Mouse (Mus musculus) mesoderm, embryonic 11.5 days (tissue): Measurements from ENCODE around the gene Akap2.

ENCODE experiments used
- DNase-seq: peaks from one replicate; pipeline ENCODE4 v3.0.0-alpha.2; 2012; ENCODE audit warnings: low read depth, low spot score

Gene Akap2

DNA sequence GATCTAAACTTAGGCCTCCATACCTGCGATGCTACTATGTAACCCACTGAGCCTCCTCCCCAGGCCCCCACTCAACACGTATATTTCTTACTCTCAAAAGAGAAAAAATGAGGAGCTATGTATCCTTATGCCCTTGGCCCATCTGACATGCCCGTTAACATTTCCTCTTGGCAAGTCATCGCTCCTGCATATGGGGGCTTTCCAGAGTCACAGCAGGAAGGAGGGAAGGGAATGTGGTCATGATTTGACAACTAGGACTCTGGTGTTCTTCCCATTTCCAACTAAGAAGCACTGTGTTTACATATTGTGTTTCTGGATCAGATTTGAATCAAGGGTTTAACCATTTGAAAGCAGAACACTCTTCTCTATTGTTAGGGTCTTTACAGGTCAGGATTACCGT lies 15.9 kb upstream of the Akap2 start:
- no peak for DNase-seq

DNA sequence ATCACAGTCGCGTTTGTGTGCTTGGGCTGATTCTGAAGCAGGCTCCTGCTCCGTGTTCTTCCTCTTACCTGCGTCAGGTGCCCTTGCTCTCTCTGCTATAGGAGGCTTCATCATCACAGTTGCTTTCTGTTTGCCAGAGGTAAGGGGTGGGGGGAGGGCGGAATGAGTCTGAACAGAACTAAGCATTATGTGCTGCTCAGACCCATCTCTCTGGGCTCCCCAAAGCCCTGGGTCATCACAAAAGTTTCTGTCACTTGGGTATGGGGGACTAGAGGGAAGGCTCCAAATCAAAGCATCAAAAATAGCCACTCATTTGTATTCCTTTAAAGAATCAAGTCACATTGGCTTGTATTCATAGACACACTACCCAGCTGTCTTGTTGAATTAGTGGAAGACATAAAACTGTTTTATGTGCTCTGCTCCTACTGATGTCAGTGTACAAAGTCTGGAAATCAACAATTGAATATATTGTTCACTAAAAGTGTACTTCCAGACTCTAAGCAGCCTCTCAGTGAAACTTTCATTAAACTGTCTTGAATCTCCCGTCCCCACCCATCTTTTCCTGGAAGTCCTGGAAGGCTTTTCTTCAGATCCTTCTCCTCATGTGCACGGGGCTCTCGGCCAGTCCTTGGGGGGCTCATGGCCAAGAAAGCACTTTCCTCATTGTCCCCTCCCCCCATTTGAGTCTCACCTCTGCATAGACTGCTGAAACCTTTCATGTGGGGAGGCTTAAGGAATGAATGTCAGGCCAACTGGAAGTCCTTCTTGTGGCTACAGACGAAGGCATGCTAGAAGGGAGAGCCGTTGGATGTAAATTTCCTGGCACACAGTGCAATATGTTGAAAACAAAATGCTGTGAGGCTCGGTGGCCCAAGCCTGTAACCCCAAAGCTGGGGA lies 13.6 kb upstream of the Akap2 start:
- no peak for DNase-seq

DNA sequence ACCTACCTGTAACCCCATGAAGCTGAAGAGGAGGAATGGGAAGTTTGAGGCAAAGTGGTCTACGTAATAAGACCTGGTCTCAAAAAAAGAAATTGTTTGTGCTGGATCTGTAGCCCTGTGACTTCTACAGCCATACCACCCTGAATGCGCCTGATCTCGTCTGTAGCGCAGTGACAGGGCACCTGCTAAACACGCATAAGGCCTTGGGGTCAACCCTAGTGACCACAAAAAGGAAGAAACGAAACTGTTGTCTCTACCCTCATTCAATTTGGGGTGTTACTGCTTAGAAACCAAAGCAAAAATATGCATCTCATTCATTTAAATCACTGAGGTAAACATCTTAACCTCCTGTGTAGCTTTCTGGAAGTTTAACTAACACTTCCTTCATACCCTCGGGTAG lies 12.9 kb upstream of the Akap2 start:
- DNase-seq = no peak

DNA sequence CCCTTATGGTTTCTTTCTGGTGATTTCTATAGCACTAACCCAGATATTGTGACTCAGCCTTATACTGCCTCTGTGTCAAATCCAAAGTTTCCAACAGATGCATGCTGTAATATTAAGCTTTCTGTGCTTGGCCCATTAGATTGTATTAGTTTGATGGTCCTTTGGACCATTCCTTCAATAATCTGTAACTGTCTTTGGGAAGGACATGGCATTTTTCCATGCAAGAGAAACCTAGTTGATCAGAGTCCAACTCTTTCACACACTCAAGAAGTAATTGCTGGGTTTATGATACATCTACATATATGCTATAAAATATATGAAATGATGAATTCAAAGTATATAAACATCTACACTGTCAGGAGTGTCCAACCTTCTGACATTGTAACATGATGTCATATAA lies 1.6 kb upstream of the Akap2 start:
- no peak for DNase-seq

DNA sequence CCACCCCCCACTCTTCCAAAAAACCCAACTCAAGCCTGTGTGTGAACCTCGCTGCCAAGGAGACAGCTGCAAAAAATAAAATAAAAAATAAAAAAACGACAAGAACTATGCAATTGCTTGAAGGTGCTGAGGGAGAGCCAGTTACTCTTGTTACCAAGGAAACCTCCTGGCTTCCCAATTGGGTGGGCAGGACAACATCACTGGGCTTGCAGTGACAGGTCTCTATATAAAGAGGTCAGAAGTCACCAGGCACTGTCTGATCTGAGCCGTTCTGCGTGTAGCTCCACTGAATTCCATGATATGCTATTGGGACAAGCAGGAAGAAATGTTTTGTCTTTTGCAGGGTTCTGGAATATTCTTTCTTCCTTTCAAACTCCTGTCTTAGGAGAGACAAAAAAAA lies 722 bp upstream of the Akap2 start:
- DNase-seq = no peak

DNA sequence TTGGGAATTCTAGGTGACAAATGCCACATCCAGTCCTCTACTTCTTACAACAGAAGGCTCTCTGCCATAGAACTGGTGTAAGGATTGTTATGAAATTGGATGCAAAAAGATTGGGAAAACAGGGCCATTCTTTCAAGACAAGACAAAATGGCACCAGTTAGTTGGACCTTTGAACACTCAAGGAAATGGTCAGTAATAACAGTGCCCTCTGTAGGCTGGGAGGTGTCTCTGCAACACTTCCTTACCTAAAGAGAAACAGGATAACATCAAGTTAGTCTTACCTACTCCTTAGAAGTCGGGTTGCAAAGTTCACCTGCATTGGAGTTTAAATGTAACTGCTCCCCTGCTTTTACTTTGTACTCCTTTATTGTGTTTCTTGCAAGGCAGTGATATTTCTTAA lies 1.9 kb downstream of the Akap2 start:
- DNase-seq = no peak

DNA sequence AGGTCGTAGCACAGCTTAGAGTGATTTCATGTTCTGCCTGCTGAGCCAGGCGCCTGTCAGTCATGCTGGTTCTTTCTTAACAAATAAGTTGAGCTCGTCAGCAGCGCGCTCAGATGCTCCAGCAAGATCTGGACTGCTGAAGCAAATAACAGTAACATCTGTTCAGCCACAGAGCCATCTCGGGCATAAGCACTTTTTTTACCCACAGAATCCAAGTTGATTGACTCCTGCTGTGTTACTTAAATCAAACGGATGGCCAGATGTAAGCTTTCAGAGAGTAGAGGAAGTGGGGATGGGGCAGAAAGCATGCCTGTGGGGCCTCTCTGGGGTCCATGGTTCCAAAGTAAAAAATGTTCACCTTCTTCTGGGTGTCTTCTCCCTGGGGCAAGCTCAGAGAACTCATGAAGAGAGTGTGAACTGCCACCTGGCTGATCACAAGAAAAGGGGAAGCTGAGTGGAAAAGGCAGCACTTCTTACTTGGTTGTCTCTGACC lies 3.5 kb downstream of the Akap2 start:
- peak; percentile 75 for DNase-seq

DNA sequence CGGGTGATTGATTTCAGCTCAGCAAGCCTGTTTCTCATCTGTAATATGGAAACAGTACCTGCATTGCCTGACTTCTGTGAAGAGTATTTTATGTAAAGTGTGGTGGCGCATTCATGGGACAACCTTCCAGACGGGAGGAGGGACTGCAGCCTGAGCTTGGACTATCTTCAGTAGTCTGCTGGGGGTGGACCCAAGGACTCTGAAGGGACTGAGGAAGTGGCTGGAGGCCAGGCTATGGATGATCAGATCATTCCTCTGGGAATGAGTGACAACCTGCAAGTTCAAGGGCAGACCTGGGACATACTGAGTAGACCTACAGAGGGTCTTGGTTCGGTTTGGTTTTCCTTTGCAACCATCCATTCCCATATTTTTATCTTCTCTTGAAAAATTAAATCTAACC lies 4.8 kb downstream of the Akap2 start:
- DNase-seq = no peak

DNA sequence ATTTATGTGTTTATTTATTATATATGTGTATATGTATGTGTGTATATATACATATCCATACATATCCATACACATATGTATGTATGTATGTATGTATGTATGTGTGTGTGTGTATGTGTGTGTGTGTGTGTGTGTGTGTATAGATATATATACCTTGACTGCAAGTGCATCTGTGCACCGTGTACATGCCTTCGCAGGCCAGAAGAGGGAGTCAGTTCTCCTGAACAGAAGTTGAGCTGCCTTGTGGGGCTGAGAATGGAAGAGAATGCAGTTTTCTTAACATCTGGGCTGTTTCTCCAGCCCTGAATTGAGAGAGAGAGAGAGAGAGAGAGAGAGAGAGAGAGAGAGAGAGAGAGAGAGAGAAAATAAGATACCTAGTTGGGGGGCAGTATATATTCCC lies 6.2 kb downstream of the Akap2 start:
- no peak for DNase-seq

DNA sequence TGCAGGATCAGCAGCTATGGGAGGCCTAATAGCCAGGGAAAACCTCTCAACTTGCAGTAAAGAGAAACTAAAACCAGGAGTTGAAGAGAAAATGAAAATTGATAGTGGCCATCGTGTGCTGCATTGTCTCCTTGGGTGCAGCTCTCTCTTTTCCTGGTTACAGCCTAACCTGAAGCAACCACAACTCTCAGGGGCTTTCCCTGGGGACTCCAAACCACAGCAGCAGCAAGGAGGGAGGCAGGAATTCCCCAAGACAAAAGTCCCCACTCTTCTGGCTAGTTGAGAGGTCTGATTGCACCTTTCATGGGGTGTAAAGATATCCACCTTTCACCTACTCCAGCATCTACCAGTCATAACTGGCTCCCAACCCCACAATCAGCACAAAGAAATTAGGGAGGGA lies 8.1 kb downstream of the Akap2 start:
- DNase-seq = no peak

DNA sequence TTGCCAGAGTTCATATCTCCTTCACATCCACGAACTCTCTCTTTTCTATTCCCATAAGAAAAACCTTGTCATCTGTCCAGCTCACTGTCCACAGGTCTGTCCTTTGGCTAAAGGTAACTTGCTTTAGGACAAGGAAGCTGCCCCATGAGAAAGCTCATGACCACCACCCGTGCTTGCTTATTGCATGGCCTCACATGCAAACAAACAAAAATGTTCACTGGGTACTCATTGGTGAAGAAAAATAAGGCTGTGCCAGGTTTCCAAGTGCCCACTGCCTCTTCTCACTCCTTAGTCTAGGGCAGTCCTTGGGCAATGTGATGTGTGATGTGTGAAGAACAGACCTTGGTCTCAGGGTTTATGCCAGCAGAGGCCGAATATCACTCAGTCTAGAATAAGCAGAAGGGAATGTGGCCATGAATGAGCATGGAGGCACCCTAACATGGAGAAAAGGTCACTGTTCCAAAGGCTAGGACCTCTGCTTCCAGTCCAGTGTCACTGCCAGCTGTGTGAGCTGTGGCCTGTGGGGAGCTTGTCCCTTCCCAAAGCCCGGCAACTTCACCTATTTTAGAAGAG lies 11.2 kb downstream of the Akap2 start:
- DNase-seq = no peak

DNA sequence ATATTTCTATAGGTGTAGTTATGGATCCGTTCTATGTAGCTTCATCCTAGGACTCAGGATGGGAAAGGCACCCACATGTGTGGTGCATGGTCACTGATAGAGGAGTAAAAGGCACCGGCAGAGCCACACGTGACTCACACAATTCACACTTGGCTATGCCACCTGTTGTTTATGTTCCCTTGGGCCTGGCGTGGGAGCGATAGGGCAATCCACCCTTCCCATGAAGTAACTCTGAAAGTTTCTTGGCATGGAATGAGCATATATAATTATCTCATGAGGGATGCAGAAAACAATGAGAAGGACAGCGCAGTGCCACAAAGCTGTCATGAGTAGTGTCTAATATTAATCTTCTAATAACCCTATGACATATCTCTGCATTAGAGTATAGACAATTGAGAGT lies 12.6 kb downstream of the Akap2 start:
- no peak for DNase-seq

DNA sequence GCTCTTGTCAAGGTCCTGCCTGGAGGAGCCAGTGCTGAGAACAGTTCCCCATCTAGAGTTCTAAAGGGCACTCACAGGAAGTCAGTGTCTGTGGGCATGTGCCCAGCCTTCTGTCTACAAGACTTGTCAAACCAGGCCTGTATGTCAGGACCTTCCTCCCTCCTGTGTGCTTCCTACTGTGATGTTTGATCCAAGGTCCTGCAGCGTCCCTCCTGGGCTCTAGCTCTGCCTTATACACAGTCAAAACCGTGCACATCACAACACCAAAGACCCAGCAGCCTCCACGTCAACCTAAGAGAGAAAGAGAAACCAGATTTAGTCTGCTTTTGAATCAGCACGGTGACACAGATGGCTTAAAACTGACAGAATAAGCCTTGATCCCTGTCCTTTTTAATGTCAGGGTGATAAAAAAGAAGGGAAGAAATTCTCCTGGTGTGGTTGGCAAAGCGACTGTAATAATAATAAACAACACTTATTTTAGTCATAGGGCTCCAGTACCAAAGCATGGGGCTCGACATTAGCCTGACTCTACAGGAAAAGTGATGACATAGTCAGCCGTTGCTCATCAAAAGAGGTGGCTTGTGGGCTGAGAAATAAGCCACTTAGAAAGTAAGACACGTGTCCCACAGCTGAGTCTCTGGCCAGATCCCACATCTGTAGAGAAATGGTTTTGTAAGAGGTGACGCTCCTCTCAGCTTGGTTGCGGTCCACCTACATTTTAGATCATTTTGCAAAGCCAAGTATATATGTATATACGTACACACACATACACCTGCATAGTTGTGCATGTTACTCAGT lies 13.5 kb downstream of the Akap2 start:
- DNase-seq = no peak

DNA sequence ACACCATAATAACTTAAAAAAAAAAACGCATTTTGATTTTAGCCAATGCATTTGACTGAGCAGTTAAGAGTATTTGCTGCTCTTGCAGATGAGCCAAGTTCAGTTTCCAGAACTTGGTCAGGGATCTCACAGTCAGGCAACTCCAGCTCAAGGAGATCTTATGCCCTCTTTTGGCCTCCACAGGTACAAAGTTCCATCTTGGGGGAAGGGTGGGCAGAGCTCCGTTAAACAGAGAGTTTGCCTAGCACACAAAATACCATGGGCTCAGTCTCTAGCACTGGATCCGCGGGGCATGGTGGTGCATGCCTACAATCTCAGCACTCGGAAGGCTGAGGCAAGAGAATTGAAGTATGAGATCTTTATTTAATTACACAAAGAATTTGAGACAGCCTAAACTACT lies 14.9 kb downstream of the Akap2 start:
- DNase-seq = no peak

DNA sequence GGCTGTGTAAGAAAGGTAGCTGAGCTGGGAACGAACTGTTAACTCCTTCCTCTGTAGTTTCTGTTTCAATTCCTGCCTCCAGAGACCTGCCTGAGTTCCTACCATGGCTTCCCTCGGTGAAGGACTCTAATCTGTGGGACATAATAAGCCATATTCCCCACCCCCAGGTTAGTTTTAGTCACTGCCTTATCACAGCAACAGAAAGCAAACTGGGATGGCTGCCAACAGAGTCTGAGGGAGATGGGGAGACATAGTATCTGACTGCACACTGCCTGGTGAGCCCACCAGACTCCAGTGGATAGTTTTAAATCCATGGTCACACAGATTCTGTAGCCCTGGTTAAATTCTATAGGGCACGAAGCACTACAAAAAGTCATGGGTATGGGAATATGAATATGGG lies 16.0 kb downstream of the Akap2 start:
- DNase-seq = no peak

DNA sequence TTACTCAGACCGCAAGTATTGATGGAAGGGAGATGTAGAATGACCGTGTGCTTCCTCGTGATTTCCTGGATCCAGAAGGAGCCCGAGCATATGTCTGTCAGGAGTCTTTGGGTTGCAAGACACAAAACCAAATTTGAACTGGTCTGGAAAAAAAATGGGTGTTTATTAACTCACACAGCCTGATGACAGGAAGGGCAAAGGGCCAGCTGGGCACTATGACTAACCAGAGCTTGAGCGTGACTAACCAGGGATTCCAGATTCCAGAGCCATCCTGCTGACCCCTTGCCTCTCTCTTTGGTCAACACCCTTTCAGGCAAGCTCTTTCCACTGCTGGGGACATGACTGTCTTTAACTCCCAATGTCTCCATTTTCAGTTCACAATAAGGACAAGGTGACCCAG lies 18.0 kb downstream of the Akap2 start:
- DNase-seq = no peak

DNA sequence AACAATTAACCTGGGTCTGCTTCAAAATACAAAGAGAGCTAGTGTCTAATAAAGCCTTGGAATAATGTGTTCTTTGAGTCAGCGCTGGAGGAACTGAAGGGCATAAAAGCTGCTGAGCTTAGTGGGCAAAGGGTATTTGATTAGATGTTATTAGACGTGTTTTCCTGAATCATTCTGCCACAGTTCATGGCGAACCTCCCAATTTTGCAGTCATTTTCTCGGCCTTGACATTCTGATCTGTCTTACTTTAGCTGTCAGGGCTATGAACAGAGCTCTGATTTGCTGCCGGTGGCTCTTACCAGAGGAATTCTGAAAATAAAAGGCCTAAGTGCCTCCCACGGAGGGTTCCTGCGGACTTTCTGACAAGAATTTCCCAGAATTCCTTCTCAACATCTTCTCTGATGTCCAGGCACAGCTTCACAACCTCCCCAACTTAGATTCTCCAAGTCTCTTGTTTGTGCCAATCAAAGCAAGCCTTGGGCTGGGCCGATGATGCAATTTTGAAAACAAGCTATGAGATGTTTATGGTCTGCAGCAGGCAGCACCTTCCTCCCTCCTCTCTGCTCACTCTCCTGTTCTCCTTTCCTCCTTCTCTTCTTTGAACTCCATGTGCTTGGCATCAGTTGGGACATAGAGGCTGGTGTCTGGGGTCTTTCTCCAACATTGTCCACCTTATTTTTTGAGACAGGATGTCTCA lies 21.5 kb downstream of the Akap2 start:
- DNase-seq = peak; percentile 40

DNA sequence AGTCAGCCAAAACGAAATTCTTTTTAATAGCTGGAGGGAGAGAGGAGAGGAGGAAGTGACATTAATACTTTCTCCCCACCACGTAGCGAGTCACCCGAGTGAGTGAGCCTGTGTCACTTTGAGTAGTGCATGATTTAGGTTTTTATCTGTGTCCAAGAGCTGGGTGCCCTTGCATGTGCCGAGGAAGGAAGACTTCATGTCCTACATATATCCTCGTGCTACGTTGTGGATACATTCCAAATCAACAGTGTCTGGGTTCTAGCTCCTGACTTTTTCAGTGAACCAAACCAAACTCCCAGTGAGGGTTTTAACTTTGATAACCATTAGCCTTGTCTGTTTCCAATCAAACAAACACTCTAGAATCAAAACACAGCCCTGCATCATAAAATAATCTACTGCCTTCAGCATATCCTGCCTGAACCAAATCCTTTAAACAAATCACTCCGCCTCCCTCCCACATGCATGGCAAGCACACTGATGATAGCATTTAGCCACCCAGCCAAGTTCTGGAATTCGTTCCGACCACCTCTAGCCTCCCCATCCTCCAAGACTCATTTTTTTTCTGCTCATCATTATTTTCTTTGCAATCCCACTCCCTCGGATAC lies 26.0 kb downstream of the Akap2 start:
- no peak for DNase-seq

DNA sequence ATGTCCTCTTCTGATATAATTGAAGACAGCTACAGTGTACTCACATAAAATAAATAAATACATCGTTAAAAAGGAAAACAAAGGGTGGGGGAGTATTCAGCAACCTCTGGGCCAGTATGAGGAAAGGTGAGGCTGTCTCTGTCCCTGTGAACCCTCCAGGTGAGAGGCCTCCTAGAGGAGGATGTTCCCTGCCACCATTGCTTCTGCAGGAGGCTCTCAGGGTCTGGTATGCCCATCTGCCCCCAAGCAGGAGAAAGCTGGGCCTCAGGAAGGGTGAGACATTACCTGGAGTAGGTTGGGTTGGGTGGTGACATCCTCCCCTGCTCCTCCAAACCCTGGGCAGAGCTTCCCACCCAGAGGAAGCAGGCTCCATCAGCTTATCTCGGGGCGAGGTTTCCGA lies 33.2 kb downstream of the Akap2 start:
- DNase-seq = no peak

DNA sequence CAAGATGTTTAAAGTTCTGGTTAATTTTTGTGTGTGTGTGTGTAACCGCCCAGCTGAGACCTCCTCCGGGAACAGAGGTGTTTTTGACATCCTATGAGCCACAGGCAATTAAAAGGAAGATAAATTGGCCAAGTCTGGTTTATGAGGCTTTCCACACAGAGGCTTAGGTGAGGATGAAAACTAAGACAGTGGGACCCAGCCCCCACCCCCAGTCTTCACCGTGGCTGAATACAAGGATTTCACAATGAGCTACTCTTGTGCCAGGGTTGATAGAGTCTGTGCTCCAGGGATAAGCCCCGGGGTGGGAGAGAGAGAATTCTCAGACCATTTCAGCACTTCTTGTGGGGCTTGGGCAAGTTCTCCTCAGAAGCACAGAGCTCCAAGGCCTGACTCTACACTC lies 33.6 kb downstream of the Akap2 start:
- DNase-seq = no peak

DNA sequence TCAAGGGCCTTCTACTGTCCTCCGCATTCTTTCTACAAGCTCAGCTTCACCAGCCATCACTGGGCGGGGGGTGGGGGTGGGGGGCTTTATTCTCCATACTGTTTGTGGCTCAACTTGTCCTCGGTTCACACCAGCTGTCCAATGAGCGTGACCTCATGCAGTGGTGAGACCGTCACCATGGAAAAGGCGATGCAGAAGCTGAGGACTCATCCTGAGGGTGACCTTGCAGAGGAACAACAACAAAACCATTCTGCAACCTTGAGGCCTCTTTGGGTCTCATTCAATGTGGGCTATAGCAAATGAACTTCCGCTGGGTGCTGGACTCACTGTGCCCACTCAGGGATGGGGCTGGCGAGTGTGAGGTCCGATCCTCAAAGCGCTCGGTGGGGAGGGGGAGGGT lies 34.1 kb downstream of the Akap2 start:
- no peak for DNase-seq

DNA sequence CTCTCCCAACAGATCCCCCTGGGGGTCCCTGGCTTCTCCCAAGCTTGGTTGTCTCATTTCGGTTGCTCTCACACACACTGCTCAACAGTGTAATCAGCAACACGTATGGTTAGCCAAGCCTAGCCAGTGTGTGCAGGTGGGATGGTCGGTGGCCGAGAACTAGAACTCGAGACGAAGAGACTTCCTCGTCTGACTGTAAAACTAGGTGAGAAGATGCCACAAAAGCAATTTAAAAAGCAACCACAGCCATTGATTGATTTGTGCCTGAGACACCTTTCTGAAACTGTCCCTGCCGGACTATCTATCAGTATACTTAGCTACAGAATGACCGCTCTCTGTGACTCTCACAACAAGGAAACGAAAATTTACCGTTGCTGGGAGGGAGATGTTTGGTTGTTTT lies 37.6 kb downstream of the Akap2 start:
- no peak for DNase-seq
